Mouse (Mus musculus) T-cell, adult 2 months (primary cell): ENCODE data around the gene Atf7.

Source experiments
- DNase-seq: peaks from one replicate; pipeline ENCODE4 v3.0.0; 2022; ENCODE audit warnings: low spot score

The Atf7 gene

GRCm38 (mm10) chr15:102498322-102498721, 126.9 kb downstream of the Atf7 start:
- DNase-seq: no peak

GRCm38 (mm10) chr15:102487664-102488063, 137.6 kb downstream of the Atf7 start:
- DNase-seq: no peak

- DNase-seq: no peak
Observed at GRCm38 (mm10) chr15:102485853-102486252, 139.4 kb downstream of the Atf7 start.

GRCm38 (mm10) chr15:102483136-102483535, 142.1 kb downstream of the Atf7 start:
- DNase-seq: no peak
